Mouse (Mus musculus) forebrain, postnatal 0 days (tissue): Measurements from ENCODE around the gene Dnah7b. TPM values are rescaled to one million over a fixed set of nuclear protein-coding genes. Genes with fewer than 3 reads are reported as not detected.
"Not testable (repeated sequence)": the region's sequence is repeated elsewhere in the genome, so short reads cannot be mapped to it uniquely, and the experiment has no call there.

ENCODE experiments used
- ATAC-seq: fragments of 200-750 bp; cut with Nextera tagmentation; 2 replicates; pipeline ENCODE4 v1.8.0; 2017; ENCODE audit warnings: mild to moderate bottlenecking, moderate library complexity
- DNase-seq: peaks from one replicate; pipeline ENCODE4 v3.0.0-alpha.2; 2015
- H3K27ac ChIP-seq: fragments of 300-500 bp; sonication (generic); 2 replicates; pipeline ENCODE4 v1.5.1; 2014; ENCODE audit warnings: low read depth, mild to moderate bottlenecking, antibody characterized with exemption, low read length, moderate library complexity, mixed read lengths
- H3K27me3 ChIP-seq: fragments of 300-500 bp; sonication (generic); 2 replicates; pipeline ENCODE4 v1.6.1; 2014; ENCODE audit warnings: mild to moderate bottlenecking, low read length, mixed read lengths; ENCODE audit not compliant: insufficient read depth
- H3K36me3 ChIP-seq: fragments of 300-500 bp; sonication (generic); 2 replicates; pipeline ENCODE4 v1.6.1; 2014; ENCODE audit warnings: mild to moderate bottlenecking, moderate library complexity; ENCODE audit not compliant: insufficient read depth
- H3K4me1 ChIP-seq: fragments of 300-500 bp; sonication (generic); 2 replicates; pipeline ENCODE4 v1.6.1; 2014; ENCODE audit warnings: antibody characterized with exemption; ENCODE audit not compliant: insufficient read depth
- H3K4me2 ChIP-seq: fragments of 300-500 bp; sonication (generic); 2 replicates; pipeline ENCODE4 v1.6.1; 2014; ENCODE audit warnings: low read depth, mild to moderate bottlenecking, moderate library complexity
- H3K4me3 ChIP-seq: fragments of 300-500 bp; sonication (generic); 2 replicates; pipeline ENCODE4 v1.5.1; 2014; ENCODE audit warnings: low read depth, low read length, mixed read lengths
- H3K9ac ChIP-seq: fragments of 300-500 bp; sonication (generic); 2 replicates; pipeline ENCODE4 v1.6.1; 2014; ENCODE audit warnings: mild to moderate bottlenecking
- H3K9me3 ChIP-seq: fragments of 300-500 bp; sonication (generic); 2 replicates; pipeline ENCODE4 v1.6.1; 2016; ENCODE audit warnings: low read length
- CTCF ChIP-seq: sonication (generic); IDR thresholded peaks from 2 replicates; pipeline ENCODE4 v1.5.1; 2016; ENCODE audit warnings: antibody characterized with exemption, control low read depth, low read depth
- WGBS: fragments of 180-500 bp; shearing (Covaris S2); extraction: QIAGEN DNeasy Blood & Tissue Kit; methylation state at CpG from one replicate; pipeline ENCODE4 v1.1.7; 2014; 5-methylcytosine and 5-hydroxymethylcytosine counted together
- polyA plus RNA-seq: library from polyadenylated mRNA; unstranded; fragments of >200 nt; fragmentation: Nextera tagmentation; extraction: Ambion mirVana; gene quantifications from 2 replicates; pipeline ENCODE4 v1.2.1, GENCODE M21; 2015
- total RNA-seq: library from RNA; depleted of rRNA; stranded (reverse); fragments of >200 nt; gene quantifications from 2 replicates; pipeline ENCODE4 v1.2.3, GENCODE M21; 2014; rRNA removed

Gene Dnah7b
- total and polyA plus RNA-seq, 2 experiments from 2014 or later: 1.6 to 5.1 TPM

- H3K27ac ChIP-seq: no peak overlapping the region
- H3K9me3 ChIP-seq: no peaks in the 10 kb centered on the region
- no peaks in the 10 kb centered on the region for H3K27me3 ChIP-seq
- no peak overlapping the region for H3K4me2 ChIP-seq
- ATAC-seq: no peak
- H3K36me3 ChIP-seq: no peaks in the 10 kb centered on the region
- TF ChIP-seq CTCF: no peak
- no peak overlapping the region for H3K4me3 ChIP-seq
- no peak overlapping the region for H3K9ac ChIP-seq
- 87% methylated on average over 6 of the region's 6 CpGs for WGBS
- H3K4me1 ChIP-seq: no peaks in the 10 kb centered on the region
- DNase-seq: no peak
Measured at GRCm38 (mm10) chr1:46408324-46409115, 342.4 kb downstream of the Dnah7b start.

GRCm38 (mm10) chr1:46414798-46415197 is 348.7 kb downstream of the Dnah7b start:
- H3K27me3 ChIP-seq, ATAC-seq, H3K4me1 ChIP-seq, H3K9me3 ChIP-seq, H3K27ac ChIP-seq, DNase-seq, H3K4me2 ChIP-seq, H3K9ac ChIP-seq, H3K36me3 ChIP-seq, H3K4me3 ChIP-seq: not testable (repeated sequence)
- 94% methylated on average over 7 of the region's 7 CpGs for whole genome bisulfite sequencing

GRCm38 (mm10) chr1:46416946-46417345 is 350.8 kb downstream of the Dnah7b start:
- not testable (repeated sequence) for H3K4me3 ChIP-seq, H3K9me3 ChIP-seq, H3K4me1 ChIP-seq, ATAC-seq, H3K4me2 ChIP-seq, DNase-seq, H3K27ac ChIP-seq, H3K9ac ChIP-seq, H3K36me3 ChIP-seq, H3K27me3 ChIP-seq
- TF ChIP-seq CTCF: peak; percentile 46
- 25% methylated on average over 3 of the region's 3 CpGs for WGBS

- H3K27me3 ChIP-seq, H3K9me3 ChIP-seq, H3K36me3 ChIP-seq, H3K4me3 ChIP-seq, H3K27ac ChIP-seq, DNase-seq, H3K4me2 ChIP-seq, H3K9ac ChIP-seq, H3K4me1 ChIP-seq: not testable (repeated sequence)
- peak; percentile 82 for ATAC-seq
- 10% methylated on average over 2 of the region's 4 CpGs for WGBS
Measured at GRCm38 (mm10) chr1:46418966-46419365, 352.9 kb downstream of the Dnah7b start.

Other genes with a start within 250 kb of the Dnah7b start
- gene Gm5269, start 176.0 kb upstream of the Dnah7b start, total RNA-seq: not detected in 2 replicates
- not detected in 2 replicates for gene Gm5269, start 176.0 kb upstream of the Dnah7b start, polyA plus RNA-seq
- 12.3 and 13.9 TPM in 2 replicates for gene Slc40a1, start 139.8 kb upstream of the Dnah7b start, total RNA-seq
- gene Slc40a1, start 139.8 kb upstream of the Dnah7b start, polyA plus RNA-seq: 23.8 and 28.7 TPM in 2 replicates